Comparison of ENCODE assay signal across 17 mouse cellular contexts in the genomic region with DNA sequence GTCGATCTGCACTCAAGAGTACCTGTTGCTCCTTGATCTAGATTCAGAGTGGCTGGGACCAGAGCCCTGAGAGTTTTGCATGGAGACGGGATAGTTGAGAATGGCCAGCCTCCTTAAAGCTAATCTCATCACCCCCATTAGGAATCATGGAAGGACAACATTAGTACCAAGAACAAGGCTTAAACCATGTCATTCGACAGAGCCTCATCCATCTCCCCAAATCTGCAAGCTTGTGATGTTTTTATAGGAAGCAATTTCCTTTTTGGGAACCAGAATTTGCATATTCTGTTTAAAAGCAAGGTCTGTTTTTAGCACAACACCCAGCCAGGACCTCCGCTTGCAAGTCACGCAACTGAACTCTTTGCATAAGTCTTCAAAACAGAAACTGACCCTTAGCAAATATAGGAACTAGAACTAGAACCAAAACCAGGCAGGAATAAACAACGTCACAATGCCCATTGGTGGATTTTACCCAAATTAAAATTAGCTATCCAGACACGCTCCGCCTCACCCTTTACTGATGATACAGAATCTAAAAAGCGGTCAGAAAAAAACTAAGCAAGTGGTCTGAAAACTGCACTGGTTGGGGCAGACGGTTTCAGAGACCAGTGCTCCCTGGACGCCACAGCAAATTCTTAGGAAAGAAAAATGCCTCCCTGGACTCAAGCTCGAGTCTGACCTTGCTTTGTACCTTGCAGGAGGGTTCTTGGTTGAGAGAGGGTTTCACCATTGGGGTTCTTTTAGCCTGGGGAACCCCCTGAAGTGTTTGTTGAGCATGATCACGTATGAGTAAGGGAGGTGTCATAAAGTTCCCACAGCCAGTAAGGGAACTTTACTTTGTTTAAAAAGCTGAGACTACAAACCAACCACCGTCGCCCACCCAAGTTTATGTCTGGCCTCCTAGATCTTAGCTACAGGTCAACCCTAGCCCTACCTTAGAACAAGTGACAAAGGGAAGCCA. TPM values are rescaled to one million over a fixed set of nuclear protein-coding genes. Genes with fewer than 3 reads are reported as not detected.
DNase-seq lines count a peak whose midpoint lies in the region; ATAC-seq lines count a peak whose summit lies in the region.
"Had no signal": no experiment of that assay in that cellular context is flagged by ENCODE, and none has a peak within 500 bp of the region (broad histone marks: within the 10 kb centered on the region; RNA-seq: fewer than 3 reads in every experiment).

No protein-coding gene starts in this region.

- DNase-seq in B cell, adult 2 months, result peak; percentile 78 to 80
- DNase-seq in CD8-positive naive resting alpha-beta T cell, adult 2 months (ENCODE audit: low read depth in 2 of 2, low spot score in 2 of 2), result peak; percentile 36 to 42
- peak; percentile 29 for DNase-seq in naive thymus-derived CD4-positive, alpha-beta T cell, adult 2 months (ENCODE audit: low read depth)
- DNase-seq in adrenal gland, postnatal 36 days, result no peak
- DNase-seq in gastrocnemius, postnatal 14 days, result no peak
- no peak for DNase-seq in heart, adult 8-10 months (ENCODE audit: low spot score)
- DNase-seq: adrenal gland, postnatal 25 days; cerebellum, adult 11 months; embryo, embryonic 11 days; gastrocnemius, postnatal 10 days; kidney, adult 11 months; kidney, postnatal 4 days; left cerebral cortex, postnatal 4 days; retina, postnatal 1 day had no signal

- intact Hi-C loops in gastrocnemius, postnatal 14 days (cut with DNase I; ENCODE audit: low total_unique reads), result no loop called here

- peak; percentile 41 for ATAC-seq in inflammation-experienced regulatory T-cells, adult 6 months
- ATAC-seq: forebrain, embryonic 16.5 days; midbrain, embryonic 13.5 days had no signal

RNA-seq across cellular contexts. Expression of a gene that starts 33.0 kb away (rescaled TPM):
- 10 to 100 TPM; 22.7 to 31.1 (median 30.9) TPM for polyA plus RNA-seq in inflammation-experienced regulatory T-cells, adult 6 months (2017; shearing (Covaris generic))
- total RNA-seq in adrenal gland, postnatal 36 days (2021), result 1 to 10 TPM; 7.3 to 9.9 TPM
- 10 to 100 TPM; 48.5 to 58.5 TPM for total RNA-seq in gastrocnemius, postnatal 14 days (2021)
- total RNA-seq in heart, adult 8-10 months (2022), result 10 to 100 TPM; 45.4 to 54.7 (median 50.4) TPM

Comparison
In these comparisons a context has a peak if more than half of its experiments do, and no peak if none do; other contexts are left out.
1. DNase-seq: peak in B cell, adult 2 months (2 of 2), CD8-positive naive resting alpha-beta T cell, adult 2 months (2 of 2) and naive thymus-derived CD4-positive, alpha-beta T cell, adult 2 months (single experiment); none in adrenal gland, postnatal 36 days (0 of 2), gastrocnemius, postnatal 14 days (single experiment) and heart, adult 8-10 months (single experiment).
2. RNA of a gene that starts 33.0 kb away (total RNA-seq): 48.5 to 58.5 TPM in gastrocnemius, postnatal 14 days and 45.4 to 54.7 TPM in heart, adult 8-10 months; 7.3 to 9.9 TPM in adrenal gland, postnatal 36 days; every median in the first group is over 4 times any median in the second.